Mouse (Mus musculus) mouse embryonic stem cell (cell line): ENCODE measurements around the gene Epp13.
"Not testable (repeated sequence)": the region's sequence is repeated elsewhere in the genome, so short reads cannot be mapped to it uniquely, and the experiment has no call there.

Experiments used
- in situ Hi-C, 2 experiments: fragments of 300-500 bp; cut with MboI; formaldehyde crosslinking; loops; 1 replicate in 1 of 2; 3 replicates in 1 of 2; pipeline ENCODE4 v1.14.3; 2019 to 2020; ENCODE audit warnings: low sequenced_read_pairs in 2 of 2, low pct_unique_long_range_greater_than_20kb in 1 of 2, mixed read lengths in 1 of 2; ENCODE audit not compliant: unreplicated experiment in 1 of 2

Gene Epp13

DNA sequence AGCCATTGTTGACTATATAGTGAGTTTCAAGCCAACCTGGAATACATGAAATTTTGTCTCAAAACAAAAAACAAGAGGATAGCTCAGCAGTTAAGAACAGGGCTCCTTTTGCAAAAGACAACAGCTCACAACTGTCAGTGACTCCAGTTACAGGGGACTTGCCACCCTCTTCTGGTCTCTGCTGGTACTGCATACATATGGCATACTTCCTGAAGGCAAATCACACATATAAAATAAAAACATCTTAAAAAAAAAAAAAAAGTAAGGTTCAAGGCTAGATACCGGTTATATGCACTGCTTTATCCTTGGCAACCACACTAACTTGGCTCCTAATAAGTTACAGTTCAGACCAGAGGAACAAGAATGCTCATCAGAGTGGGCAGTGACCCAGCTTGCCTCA, 30.2 kb downstream of the Epp13 start:
- in situ Hi-C loops = no loop called here

DNA sequence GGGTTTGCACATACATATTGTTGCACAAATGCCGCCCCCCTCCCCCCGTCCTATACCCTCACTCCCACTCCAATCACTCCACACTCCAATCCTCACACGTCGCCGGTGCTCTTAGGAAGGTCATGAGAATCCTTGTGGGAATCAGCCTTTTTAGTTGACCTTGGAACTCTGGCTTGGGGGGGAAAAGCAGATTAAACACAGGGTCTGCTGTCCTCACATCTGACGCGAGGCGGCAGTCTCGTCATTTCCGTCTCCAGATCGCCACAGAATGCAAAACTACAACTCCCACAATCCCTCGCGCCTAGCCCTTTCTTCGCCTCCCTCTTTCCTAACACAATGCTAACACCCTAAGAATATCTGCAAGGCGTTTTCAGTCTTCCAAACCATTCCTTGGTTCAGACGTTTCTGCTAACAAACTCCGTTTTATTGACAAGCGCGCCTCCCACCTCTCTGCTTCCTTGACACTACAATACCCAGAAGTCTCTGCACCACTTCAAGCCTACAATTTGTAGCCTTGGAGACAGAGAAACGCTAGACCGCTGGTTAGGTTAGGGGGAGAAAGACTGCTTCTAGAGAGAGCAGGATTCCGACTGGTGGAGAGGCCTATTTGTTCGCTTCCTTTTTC, 31.1 kb downstream of the Epp13 start:
- in situ Hi-C loops = no loop called here

DNA sequence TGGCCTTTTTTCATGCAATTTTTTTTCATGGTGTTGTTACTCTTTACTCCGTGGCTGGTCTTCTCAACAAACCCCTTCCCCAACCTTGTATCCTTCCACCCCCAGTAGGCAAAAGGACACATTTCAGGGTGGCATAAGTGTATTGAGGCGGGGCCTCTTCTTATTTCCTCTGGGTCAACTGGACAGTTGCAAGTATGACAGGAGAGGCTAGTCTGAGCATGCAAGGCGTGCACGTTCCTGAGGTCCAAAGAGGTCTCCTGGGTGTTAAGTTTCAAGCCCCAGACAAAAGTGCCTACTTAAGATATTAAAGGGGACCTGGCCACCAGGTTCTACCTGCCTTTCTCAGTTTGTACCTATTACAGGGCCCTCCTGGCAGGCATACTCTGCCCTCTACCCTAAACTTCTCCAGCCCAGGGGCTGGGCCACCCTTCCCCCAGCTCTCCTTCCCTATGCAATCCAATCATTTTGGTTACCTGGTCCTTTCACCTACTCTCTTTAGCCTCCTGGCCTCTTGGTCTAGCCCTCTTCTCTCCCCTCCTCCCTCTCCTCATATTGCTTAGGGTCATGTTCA, 32.0 kb downstream of the Epp13 start:
- in situ Hi-C loops = no loop called here

DNA sequence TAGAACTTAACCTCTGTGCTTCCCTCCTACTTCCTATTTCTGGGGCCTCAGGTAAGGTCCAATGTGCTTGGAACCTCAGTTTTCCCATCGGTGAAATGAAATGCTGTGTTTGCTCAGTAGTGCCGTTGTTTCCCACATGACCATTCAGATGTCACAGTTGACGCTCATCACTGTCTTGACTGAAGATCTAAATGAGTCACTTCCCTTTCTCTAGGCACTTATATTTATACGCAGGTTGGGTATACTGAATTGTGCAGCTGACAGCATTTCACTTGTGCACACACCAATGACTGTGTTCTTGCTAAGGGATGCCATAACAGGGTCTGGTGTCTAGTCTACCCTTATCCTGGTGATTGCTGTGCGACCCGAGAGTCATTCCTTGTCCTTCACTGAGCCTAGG, 32.9 kb downstream of the Epp13 start:
- in situ Hi-C loops = no loop called here

DNA sequence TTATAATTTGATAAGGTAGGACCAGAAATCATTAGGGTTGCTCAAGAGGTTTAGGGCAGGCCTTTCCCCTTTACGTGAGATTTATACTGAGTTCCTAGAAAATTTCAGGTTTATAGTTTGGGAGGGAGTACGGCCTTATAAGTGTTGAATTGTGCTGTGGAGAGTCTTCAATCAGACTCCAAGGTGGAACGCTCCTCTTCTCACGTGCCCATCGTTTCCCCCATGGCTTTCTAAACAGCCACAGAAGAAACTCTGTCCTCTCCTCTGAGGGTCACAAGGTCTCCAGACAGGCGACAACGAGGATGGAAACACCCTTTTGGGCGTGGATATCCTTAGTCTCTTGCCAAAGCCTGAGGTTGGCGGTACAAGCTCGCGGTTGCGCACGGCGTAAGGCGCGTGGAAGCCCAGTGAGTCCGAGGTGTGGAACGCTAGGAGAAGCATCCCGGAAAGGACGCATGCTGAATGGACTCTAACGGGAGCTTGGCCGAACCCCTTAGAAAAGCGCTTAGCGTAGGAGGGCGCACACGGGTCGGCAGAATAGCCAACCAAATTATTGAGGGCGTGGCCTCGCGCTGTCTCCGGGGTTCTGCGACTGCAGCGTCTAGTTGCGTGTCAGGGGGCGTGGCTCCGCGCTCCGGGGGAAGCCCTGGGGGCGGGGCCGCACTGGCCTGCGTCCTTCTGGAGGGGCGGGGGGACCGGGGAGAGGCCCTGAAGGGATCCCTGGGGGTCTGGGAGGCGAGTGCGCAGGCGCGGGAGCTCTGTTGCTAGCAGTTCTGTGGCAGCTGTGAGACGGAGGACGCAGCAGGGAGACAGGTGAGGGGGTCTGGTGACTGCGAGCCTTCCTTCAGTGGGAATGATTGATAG, 33.6 kb downstream of the Epp13 start, which contains the start of gene Zfp667:
Zfp667 (plus strand) TSS at position 738 of the 864 bp plus-strand sequence.
- in situ Hi-C loops = no loop called here

DNA sequence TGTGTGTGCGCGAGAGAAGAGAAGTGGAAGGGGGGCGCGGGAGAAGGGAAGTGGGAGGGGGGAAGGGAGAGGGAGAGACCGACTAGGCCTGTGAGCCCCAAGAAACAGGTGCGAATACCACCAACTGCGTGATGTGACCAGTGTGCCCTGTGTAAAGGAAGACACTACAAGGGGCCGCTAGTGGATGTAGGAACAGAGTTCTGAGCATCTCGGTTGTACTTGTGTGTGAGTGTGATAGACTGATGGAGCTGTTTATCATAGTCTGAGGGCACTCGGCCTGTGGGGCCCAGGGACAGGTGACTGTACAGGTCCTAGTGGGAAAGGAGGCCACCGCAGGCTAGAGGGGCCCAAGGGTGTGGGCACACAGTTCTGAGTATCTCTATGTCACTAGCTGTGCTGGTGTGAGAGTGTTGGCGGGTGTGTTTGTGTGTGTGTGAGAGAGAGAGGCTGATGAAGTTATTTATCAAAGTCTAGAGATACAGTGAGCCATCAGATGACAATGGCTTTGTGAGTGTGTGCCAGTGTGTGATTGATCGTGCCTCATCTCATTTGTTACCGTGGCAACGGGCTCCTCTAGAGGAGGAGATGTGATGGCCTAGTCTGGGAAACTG, 34.5 kb downstream of the Epp13 start:
- in situ Hi-C loops = no loop called here

DNA sequence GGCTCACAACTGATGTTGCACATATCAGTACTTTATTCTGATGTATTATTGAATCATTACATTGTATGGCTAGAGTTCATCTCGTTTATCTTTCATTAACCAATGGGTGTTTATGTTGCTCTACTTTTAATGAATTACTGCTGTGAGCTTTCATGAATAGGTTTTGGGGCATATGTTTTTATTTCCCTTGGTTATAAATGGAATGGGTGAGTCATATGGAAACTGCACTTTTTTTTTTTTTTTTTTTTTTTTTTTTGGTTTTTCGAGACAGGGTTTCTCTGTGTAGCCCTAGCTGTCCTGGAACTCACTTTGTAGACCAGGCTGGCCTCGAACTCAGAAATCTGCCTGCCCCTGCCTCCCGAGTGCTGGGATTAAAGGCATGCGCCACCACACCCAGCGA, 38.6 kb downstream of the Epp13 start:
- in situ Hi-C loops = not testable (repeated sequence)

DNA sequence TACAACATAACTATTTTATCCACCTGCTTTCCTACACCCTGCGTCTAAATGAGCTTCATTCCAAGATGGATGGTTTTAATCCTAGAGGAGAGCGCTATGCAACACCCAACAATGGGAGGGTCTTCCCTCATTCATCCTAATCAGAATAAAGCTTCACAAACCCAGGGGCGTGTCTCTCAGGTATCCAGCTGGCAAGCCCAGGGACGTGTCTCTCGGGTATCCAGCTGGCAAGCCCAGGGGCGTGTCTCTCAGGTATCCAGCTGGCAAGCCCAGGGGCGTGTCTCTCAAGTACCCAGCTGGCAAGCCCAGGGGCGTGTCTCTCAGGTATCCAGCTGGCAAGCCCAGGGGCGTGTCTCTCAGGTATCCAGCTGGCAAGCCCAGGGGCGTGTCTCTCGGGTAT, 48.3 kb downstream of the Epp13 start:
- in situ Hi-C loops = not testable (repeated sequence)

DNA sequence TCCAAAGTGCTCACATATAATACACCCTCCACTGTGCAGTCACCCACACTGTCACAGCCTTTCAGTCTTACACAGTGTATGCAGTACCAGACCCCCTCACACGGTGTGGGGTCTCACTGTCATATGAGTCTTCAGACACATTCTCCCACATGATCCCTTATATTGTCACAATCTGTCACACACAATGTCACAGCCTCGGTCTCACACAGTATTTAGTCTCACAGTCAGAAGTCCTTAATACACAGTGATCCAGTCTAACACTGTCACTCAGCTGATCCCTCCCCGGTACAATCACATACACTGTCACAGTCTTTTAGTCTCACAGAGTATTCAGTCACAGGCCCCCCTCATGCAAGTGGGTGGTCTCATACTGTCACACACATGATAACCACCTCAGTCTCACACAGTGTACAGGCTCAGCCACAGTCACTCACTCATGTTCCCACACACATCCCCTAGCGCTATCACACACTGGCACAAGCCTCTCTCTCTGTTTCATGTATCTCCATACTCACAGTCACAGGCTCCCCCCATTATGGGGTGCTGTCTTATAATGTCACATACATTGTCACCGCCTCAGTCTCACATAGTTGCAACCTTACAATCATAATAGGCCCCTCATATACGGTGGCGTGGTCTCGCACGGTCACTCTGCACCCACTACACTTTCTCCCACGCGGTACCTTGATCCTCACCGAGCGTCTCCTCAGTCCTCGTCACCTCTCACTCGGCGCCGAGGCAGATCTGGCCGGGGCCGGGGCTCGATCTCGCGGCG, 78.1 kb downstream of the Epp13 start:
- in situ Hi-C loops = loop anchor here in 1 of 2 experiments (10.0 kb wide), 1 partner anchor 56 kb away; no protein-coding TSS in a partner anchor

DNA sequence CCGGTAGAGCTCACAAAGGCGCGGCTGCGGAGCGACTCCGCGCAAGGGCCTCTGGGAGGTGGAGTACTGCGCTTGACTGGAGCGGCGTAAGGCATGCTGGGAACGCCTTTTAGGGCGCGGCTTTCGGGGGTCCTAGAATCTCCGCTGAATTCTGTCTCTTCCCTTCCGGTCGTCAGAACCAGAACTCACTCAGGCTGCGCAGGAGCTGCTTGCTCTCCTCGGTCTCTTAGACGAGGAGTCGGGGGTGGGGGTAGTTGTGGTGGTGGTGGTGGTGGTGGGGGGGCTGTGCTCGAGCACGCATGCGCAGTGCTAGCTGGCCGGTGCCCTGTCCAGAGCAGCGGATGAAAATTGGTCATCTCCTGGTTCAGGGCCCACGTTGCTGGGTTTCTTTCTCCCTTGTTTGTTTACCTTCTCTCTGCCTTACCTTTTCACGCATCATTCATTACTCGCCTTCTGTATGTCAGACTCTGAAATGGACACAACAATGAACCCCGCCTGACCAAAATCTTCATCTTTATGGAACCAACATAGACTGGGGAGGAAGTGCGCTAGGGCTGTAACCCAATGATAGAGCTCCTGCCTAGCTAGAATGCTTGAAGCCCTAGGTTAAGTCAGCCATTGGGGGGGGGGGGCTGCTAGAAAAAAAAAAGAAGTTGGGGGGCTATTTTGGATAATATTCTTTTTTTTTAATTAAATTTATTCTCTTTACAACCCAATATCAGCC, 78.9 kb downstream of the Epp13 start, which contains the start of gene Zfp583:
Zfp583 (minus strand) TSS at position 53 of the 724 bp plus-strand sequence.
- in situ Hi-C loops = loop anchor here in 1 of 2 experiments (10.0 kb wide), 1 partner anchor 57 kb away; no protein-coding TSS in a partner anchor
